Mouse (Mus musculus) liver, adult 2 months (tissue): Measurements from ENCODE around the gene Pik3r6.

Experiments used
- CTCF ChIP-seq: fragments of 200-500 bp; IDR thresholded peaks from 2 replicates; pipeline ENCODE4 v1.5.1; 2011; ENCODE audit warnings: low read depth, low read length, control low read depth
- POLR2A ChIP-seq: fragments of 200-500 bp; IDR thresholded peaks from 2 replicates; pipeline ENCODE4 v1.6.1; 2011; ENCODE audit warnings: low read length, control low read depth; ENCODE audit not compliant: insufficient read depth; ENCODE audit errors: extremely low read depth

- TF ChIP-seq POLR2A (no peak), CTCF (no peak)
Observed at GRCm38 (mm10) chr11:68458086-68458485, 44.7 kb upstream of the Pik3r6 start.
